Mouse (Mus musculus): ENCODE measurements around the gene Shld2. TPM values are rescaled to one million over a fixed set of nuclear protein-coding genes. Genes with fewer than 3 reads are reported as not detected.
"Not testable (repeated sequence)": the region's sequence is repeated elsewhere in the genome, so short reads cannot be mapped to it uniquely, and the experiment has no call there.

Gene Shld2
- polyA plus RNA-seq, 1 experiment from 2014 or later, result 5.4 TPM

GRCm38 (mm10) chr14:34317431-34317830 lies 7.1 kb upstream of the Shld2 start:
- Histone ChIP-seq H3K27ac (replicated peaks) (no peak overlapping the region), H3K4me2 (no peak overlapping the region), H3K27me3 (replicated peaks) (no peaks in the 10 kb centered on the region), H3K36me3 (peaks cover 23% of the 10 kb centered on the region), H3K9me3 (replicated peaks) (no peaks in the 10 kb centered on the region), H3K9ac (replicated peaks) (no peak overlapping the region), H3K4me1 (peaks cover 25% of the 10 kb centered on the region), H3K4me3 (replicated peaks) (no peak overlapping the region)
- 87% methylated on average over 3 of the region's 3 CpGs for WGBS
- no peak for ATAC-seq (ENCODE audit: low FRiP score)

GRCm38 (mm10) chr14:34316346-34316745 lies 6.1 kb upstream of the Shld2 start:
- no peaks in the 10 kb centered on the region for H3K9me3 ChIP-seq (replicated peaks)
- WGBS, result 92% methylated on average over 2 of the region's 2 CpGs
- peaks cover 30% of the 10 kb centered on the region for H3K4me1 ChIP-seq
- ATAC-seq (ENCODE audit: low FRiP score), result no peak
- no peak overlapping the region for H3K27ac ChIP-seq (replicated peaks)
- H3K27me3 ChIP-seq (replicated peaks), result no peaks in the 10 kb centered on the region
- no peak overlapping the region for H3K4me3 ChIP-seq (replicated peaks)
- H3K9ac ChIP-seq (replicated peaks), result no peak overlapping the region
- H3K4me2 ChIP-seq, result no peak overlapping the region
- peaks cover 20% of the 10 kb centered on the region for H3K36me3 ChIP-seq

GRCm38 (mm10) chr14:34314796-34315195 lies 4.5 kb upstream of the Shld2 start:
- no peaks in the 10 kb centered on the region for H3K9me3 ChIP-seq (replicated peaks)
- 81% methylated on average over 3 of the region's 3 CpGs for WGBS
- H3K27ac ChIP-seq (replicated peaks), result no peak overlapping the region
- no peak overlapping the region for H3K4me3 ChIP-seq (replicated peaks)
- no peak for ATAC-seq (ENCODE audit: low FRiP score)
- peaks cover 33% of the 10 kb centered on the region for H3K4me1 ChIP-seq
- H3K36me3 ChIP-seq, result peaks cover 9% of the 10 kb centered on the region
- no peaks in the 10 kb centered on the region for H3K27me3 ChIP-seq (replicated peaks)
- H3K9ac ChIP-seq (replicated peaks), result no peak overlapping the region
- H3K4me2 ChIP-seq, result peak overlapping the region; percentile 77

- H3K4me1 ChIP-seq, result peaks cover 35% of the 10 kb centered on the region
- ATAC-seq (ENCODE audit: low FRiP score), result not testable (repeated sequence)
- 93% methylated on average over 8 of the region's 8 CpGs for WGBS
These were observed 4.1 kb upstream of the Shld2 start for GRCm38 (mm10) chr14:34314383-34314782.

GRCm38 (mm10) chr14:34313612-34314011 lies 3.3 kb upstream of the Shld2 start:
- Histone ChIP-seq H3K36me3 (peaks cover 4% of the 10 kb centered on the region; the same call in 1 of the 2 replicates), H3K4me2 (peak overlapping the region; percentile 77), H3K27me3 (replicated peaks) (no peaks in the 10 kb centered on the region), H3K4me3 (replicated peaks) (peak overlapping the region; percentile 97; the same call in 1 of the 2 replicates), H3K4me1 (peaks cover 36% of the 10 kb centered on the region), H3K27ac (replicated peaks) (no peak overlapping the region), H3K9me3 (replicated peaks) (no peaks in the 10 kb centered on the region), H3K9ac (replicated peaks) (no peak overlapping the region)
- ATAC-seq (ENCODE audit: low FRiP score), result no peak
- WGBS, result 87% methylated on average over 3 of the region's 3 CpGs

More at GRCm38 (mm10) chr14:34314383-34314782, 4.1 kb upstream of the Shld2 start:
- peak overlapping the region; percentile 77 for H3K4me2 ChIP-seq
- H3K9me3 ChIP-seq (replicated peaks); H3K36me3 ChIP-seq; H3K9ac ChIP-seq (replicated peaks); H3K27me3 ChIP-seq (replicated peaks); H3K27ac ChIP-seq (replicated peaks): not testable (repeated sequence)
- H3K4me3 ChIP-seq (replicated peaks), result peak overlapping the region; percentile 97; the same call in 1 of the 2 replicates

GRCm38 (mm10) chr14:34312339-34313048 lies 2.2 kb upstream of the Shld2 start:
- no peak overlapping the region; the same call in 1 of the 2 replicates for H3K27ac ChIP-seq (replicated peaks)
- ATAC-seq (ENCODE audit: low FRiP score), result no peak
- 7% methylated on average over 6 of the region's 6 CpGs for WGBS

GRCm38 (mm10) chr14:34311691-34312090 lies 1.4 kb upstream of the Shld2 start:
- no peak for ATAC-seq (ENCODE audit: low FRiP score)
- Histone ChIP-seq H3K4me2 (peak overlapping the region; percentile 77), H3K9ac (replicated peaks) (peak overlapping the region; percentile 96), H3K4me1 (peaks cover 36% of the 10 kb centered on the region), H3K9me3 (replicated peaks) (no peaks in the 10 kb centered on the region), H3K4me3 (replicated peaks) (peak overlapping the region; percentile 97), H3K27me3 (replicated peaks) (no peaks in the 10 kb centered on the region), H3K36me3 (0 out of 2 replicates have a peak, but pooled peaks cover 4% of the 10 kb centered on the region), H3K27ac (replicated peaks) (peak overlapping the region; percentile 96)
- WGBS, result 2% methylated on average over 4 of the region's 4 CpGs

More at GRCm38 (mm10) chr14:34312339-34313048, 2.2 kb upstream of the Shld2 start:
- 0 out of 2 replicates have a peak, but pooled peaks cover 4% of the 10 kb centered on the region for H3K36me3 ChIP-seq
- H3K27me3 ChIP-seq (replicated peaks), result no peaks in the 10 kb centered on the region
- H3K4me1 ChIP-seq, result peaks cover 36% of the 10 kb centered on the region
- peak overlapping the region; percentile 97 for H3K4me3 ChIP-seq (replicated peaks)
- no peaks in the 10 kb centered on the region for H3K9me3 ChIP-seq (replicated peaks)
- peak overlapping the region; percentile 77 for H3K4me2 ChIP-seq
- H3K9ac ChIP-seq (replicated peaks), result peak overlapping the region; percentile 96

- ATAC-seq (ENCODE audit: low FRiP score), result peak; percentile 36
- Histone ChIP-seq H3K27me3 (replicated peaks) (no peaks in the 10 kb centered on the region), H3K4me3 (replicated peaks) (peak overlapping the region; percentile 97), H3K9me3 (replicated peaks) (no peaks in the 10 kb centered on the region), H3K4me1 (peaks cover 36% of the 10 kb centered on the region), H3K9ac (replicated peaks) (peak overlapping the region; percentile 96), H3K4me2 (peak overlapping the region; percentile 77), H3K27ac (replicated peaks) (peak overlapping the region; percentile 96), H3K36me3 (0 out of 2 replicates have a peak, but pooled peaks cover 4% of the 10 kb centered on the region)
- under 1% methylated on average over 47 of the region's 47 CpGs for WGBS
These were observed 833 bp upstream of the Shld2 start for GRCm38 (mm10) chr14:34311021-34311631.

- ATAC-seq (ENCODE audit: low FRiP score), result no peak
- Histone ChIP-seq H3K4me2 (peak overlapping the region; percentile 77), H3K4me1 (peaks cover 33% of the 10 kb centered on the region), H3K27me3 (replicated peaks) (no peaks in the 10 kb centered on the region), H3K4me3 (replicated peaks) (peak overlapping the region; percentile 97), H3K36me3 (0 out of 2 replicates have a peak, but pooled peaks cover 4% of the 10 kb centered on the region), H3K9me3 (replicated peaks) (no peaks in the 10 kb centered on the region), H3K9ac (replicated peaks) (peak overlapping the region; percentile 96), H3K27ac (replicated peaks) (peak overlapping the region; percentile 96)
- WGBS, result 12% methylated on average over 5 of the region's 5 CpGs
These were observed 423 bp downstream of the Shld2 start for GRCm38 (mm10) chr14:34309907-34310233.

- no peak for ATAC-seq (ENCODE audit: low FRiP score)
- H3K27me3 ChIP-seq (replicated peaks), result no peaks in the 10 kb centered on the region
- H3K4me1 ChIP-seq, result peaks cover 28% of the 10 kb centered on the region
- H3K36me3 ChIP-seq, result 0 out of 2 replicates have a peak, but pooled peaks cover 4% of the 10 kb centered on the region
- no peak overlapping the region; the same call in 1 of the 2 replicates for H3K9ac ChIP-seq (replicated peaks)
- WGBS, result 91% methylated on average over 4 of the region's 4 CpGs
- no peak overlapping the region; the same call in 1 of the 2 replicates for H3K4me2 ChIP-seq
- no peak overlapping the region for H3K4me3 ChIP-seq (replicated peaks)
- H3K9me3 ChIP-seq (replicated peaks), result no peaks in the 10 kb centered on the region
- no peak overlapping the region for H3K27ac ChIP-seq (replicated peaks)
These were observed 1.0 kb downstream of the Shld2 start for GRCm38 (mm10) chr14:34309266-34309665.

GRCm38 (mm10) chr14:34303265-34303680 lies 7.0 kb downstream of the Shld2 start:
- H3K36me3 ChIP-seq, result no peaks in the 10 kb centered on the region
- H3K27me3 ChIP-seq (replicated peaks), result no peaks in the 10 kb centered on the region
- no peak overlapping the region for H3K27ac ChIP-seq (replicated peaks)
- no peak overlapping the region for H3K4me2 ChIP-seq
- H3K9ac ChIP-seq (replicated peaks), result no peak overlapping the region
- H3K4me3 ChIP-seq (replicated peaks), result no peak overlapping the region
- 24% methylated on average over 5 of the region's 5 CpGs for WGBS
- H3K4me1 ChIP-seq, result no peaks in the 10 kb centered on the region
- no peaks in the 10 kb centered on the region for H3K9me3 ChIP-seq (replicated peaks)
- no peak for ATAC-seq (ENCODE audit: low FRiP score)
